Mouse (Mus musculus) frontal cortex, postnatal 36 days (tissue): ENCODE results near the gene Olfr670.
"Not testable (repeated sequence)": the region's sequence is repeated elsewhere in the genome, so short reads cannot be mapped to it uniquely, and the experiment has no call there.

Source experiments
- DNase-seq, 2 experiments: peaks; one replicate each; pipeline ENCODE4 v3.0.0; 2022; ENCODE audit warnings: low spot score in 2 of 2

Gene Olfr670

GRCm38 (mm10) chr7:104962520-104962919 is at the start of gene Olfr670:
Gene Olfr670 (minus strand): TSS chr7:104962620.
- DNase-seq, result no peak

DNA sequence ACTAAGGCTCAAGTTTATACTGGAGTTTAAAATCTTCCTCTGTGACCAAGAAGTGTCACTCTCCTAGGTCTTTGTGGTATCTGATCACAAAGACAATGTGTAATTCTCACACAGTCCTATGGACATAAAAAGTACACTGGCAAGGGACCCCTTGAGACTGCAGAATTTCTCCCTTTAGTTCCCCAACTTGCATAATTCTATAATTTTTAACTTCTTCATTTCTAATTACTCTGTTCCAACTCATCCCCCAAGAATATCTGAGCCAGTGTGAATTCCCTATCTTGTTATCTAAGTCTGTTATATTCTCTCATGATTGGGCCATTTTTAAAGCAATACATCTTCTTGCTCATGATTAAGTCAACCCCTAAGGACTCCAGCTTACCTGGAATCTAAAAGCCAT is 39.5 kb upstream of the Olfr670 start, which contains the start of gene Olfr672:
Olfr672 (minus strand) TSS at position 101 of the 400 bp plus-strand sequence.
- DNase-seq, result no peak

GRCm38 (mm10) chr7:104979026-104979425 is 16.6 kb upstream of the Olfr670 start, which contains the start of gene Olfr671:
Gene Olfr671 (minus strand): TSS chr7:104979126.
- no peak for DNase-seq

GRCm38 (mm10) chr7:104972507-104972906 is 10.1 kb upstream of the Olfr670 start:
- not testable (repeated sequence) for DNase-seq

- DNase-seq, result not testable (repeated sequence)
Observed at GRCm38 (mm10) chr7:104950234-104950633, 12.2 kb downstream of the Olfr670 start.

DNA sequence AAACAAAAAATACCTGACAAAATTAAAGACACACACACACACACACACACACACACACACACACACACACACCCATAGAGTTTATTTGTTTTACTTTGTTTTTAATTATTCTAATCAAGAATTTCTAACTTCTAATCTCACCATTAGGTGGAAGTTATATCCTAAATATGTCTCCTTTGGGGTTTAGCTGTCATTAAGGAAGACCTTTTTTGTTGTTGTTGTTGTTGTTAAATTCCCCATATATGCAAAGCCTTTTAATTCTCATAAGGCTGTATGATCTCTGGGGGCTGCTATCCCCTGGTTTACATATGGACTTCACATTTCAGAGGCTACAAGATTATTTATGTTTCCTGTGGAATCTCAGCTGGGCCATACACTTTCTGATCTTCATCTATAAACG is 28.5 kb downstream of the Olfr670 start, which contains the start of gene Olfr669:
Olfr669 (plus strand) TSS at position 301 of the 400 bp plus-strand sequence.
- DNase-seq, result no peak

DNA sequence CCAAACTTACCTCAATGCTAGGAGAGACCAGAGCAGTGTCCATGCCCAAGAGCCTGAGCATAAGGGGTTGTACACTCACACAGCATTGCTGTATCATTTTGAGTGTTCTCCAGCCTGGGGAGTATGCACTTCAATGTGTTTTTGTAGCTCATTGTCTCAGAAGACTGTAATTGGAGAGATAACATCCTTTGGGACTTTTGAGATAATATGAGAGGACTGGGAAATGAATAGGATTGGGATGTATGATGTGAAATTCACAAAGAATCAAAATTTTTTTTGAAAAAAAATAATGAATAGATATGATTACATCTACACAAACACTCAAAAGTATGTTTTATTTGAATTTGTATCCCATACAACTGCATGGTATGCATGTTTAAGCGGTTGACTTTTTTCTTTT is 34.5 kb downstream of the Olfr670 start, which contains the start of gene Olfr668:
Olfr668 (minus strand) TSS at position 101 of the 400 bp plus-strand sequence.
- no peak for DNase-seq

- no peak for DNase-seq
Observed at GRCm38 (mm10) chr7:104921382-104921781, 41.0 kb downstream of the Olfr670 start, which contains the start of gene Olfr667. Gene Olfr667 (minus strand): TSS chr7:104921482.
